Mouse (Mus musculus) heart, embryonic 16.5 days (tissue): Measurements from ENCODE around the gene Chst10. TPM values are rescaled to one million over a fixed set of nuclear protein-coding genes. Genes with fewer than 3 reads are reported as not detected.

Experiments
- ATAC-seq: fragments of 200-750 bp; cut with Nextera tagmentation; replicated peaks from 2 replicates; pipeline ENCODE4 v1.8.0; 2017; ENCODE audit warnings: moderate number of reproducible peaks; ENCODE audit not compliant: insufficient read depth, low FRiP score; ENCODE audit errors: extremely low read depth
- H3K27ac ChIP-seq: fragments of 300-500 bp; sonication (generic); 2 replicates; pipeline ENCODE4 v1.5.1; 2014; ENCODE audit warnings: mild to moderate bottlenecking, low read length, control low read depth, moderate library complexity
- H3K27me3 ChIP-seq: fragments of 300-500 bp; sonication (generic); 2 replicates; pipeline ENCODE4 v1.6.1; 2014; ENCODE audit warnings: low read length, mixed read lengths; ENCODE audit not compliant: control insufficient read depth, insufficient read depth
- H3K36me3 ChIP-seq: fragments of 300-500 bp; sonication (generic); 2 replicates; pipeline ENCODE4 v1.6.1; 2014; ENCODE audit not compliant: control insufficient read depth, insufficient read depth
- H3K4me1 ChIP-seq: fragments of 300-500 bp; sonication (generic); 2 replicates; pipeline ENCODE4 v1.6.1; 2014; ENCODE audit warnings: low read length, mixed read lengths; ENCODE audit not compliant: control insufficient read depth, insufficient read depth
- H3K4me2 ChIP-seq: fragments of 300-500 bp; sonication (generic); 2 replicates; pipeline ENCODE4 v1.6.1; 2014; ENCODE audit warnings: low read depth, mild to moderate bottlenecking, control low read depth, low read length
- H3K4me3 ChIP-seq: fragments of 300-500 bp; sonication (generic); 2 replicates; pipeline ENCODE4 v1.5.1; 2014; ENCODE audit warnings: mild to moderate bottlenecking, control low read depth, low read length
- H3K9ac ChIP-seq: fragments of 300-500 bp; sonication (generic); 2 replicates; pipeline ENCODE4 v1.6.1; 2014; ENCODE audit warnings: low read length, control low read depth
- H3K9me3 ChIP-seq: fragments of 300-500 bp; sonication (generic); replicated peaks from 2 replicates; pipeline ENCODE4 v1.6.1; 2016; ENCODE audit warnings: low read length; ENCODE audit not compliant: control insufficient read depth
- WGBS: fragments of 180-500 bp; shearing (Covaris S2); extraction: QIAGEN DNeasy Blood & Tissue Kit; methylation state at CpG from one replicate; pipeline ENCODE4 v1.1.7; 2014; 5-methylcytosine and 5-hydroxymethylcytosine counted together
- polyA plus RNA-seq: library from polyadenylated mRNA; unstranded; fragments of >200 nt; fragmentation: Nextera tagmentation; extraction: Ambion mirVana; gene quantifications from 2 replicates; pipeline ENCODE4 v1.2.1, GENCODE M21; 2015

The Chst10 gene
- polyA plus RNA-seq, 1 experiment from 2014 or later: 1.4 TPM

DNA sequence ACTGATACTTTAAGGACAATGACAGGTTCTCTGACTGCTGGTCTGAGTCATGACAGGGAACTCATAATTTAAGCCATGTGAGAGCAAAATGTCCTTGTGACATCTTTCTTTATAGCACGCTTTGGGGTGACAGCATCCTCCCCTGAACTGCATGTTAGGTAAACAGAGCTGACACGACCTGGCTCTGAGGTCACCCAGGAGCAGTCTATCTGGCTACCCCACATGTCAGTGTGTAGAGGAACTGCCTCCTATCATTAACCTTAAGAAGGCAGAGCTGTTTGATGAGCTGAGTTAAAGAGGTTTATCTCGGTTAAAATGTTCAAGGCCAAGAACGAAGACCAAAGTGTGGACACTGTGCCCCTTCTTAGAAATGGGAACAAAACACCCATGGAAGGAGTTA is 16.6 kb downstream of the Chst10 start:
- 0 out of 2 replicates have a peak, but pooled peaks cover 2% of the 10 kb centered on the region for H3K9me3 ChIP-seq
- no peak for ATAC-seq
- no peak overlapping the region for H3K9ac ChIP-seq
- no peak overlapping the region for H3K4me3 ChIP-seq
- no peaks in the 10 kb centered on the region for H3K4me1 ChIP-seq
- WGBS: 62% methylated on average over 4 of the region's 4 CpGs
- H3K36me3 ChIP-seq: no peaks in the 10 kb centered on the region
- H3K27ac ChIP-seq: no peak overlapping the region
- no peak overlapping the region for H3K4me2 ChIP-seq
- H3K27me3 ChIP-seq: no peaks in the 10 kb centered on the region

GRCm38 (mm10) chr1:38876671-38877382 is 21.1 kb downstream of the Chst10 start:
- H3K4me2 ChIP-seq: no peak overlapping the region
- no peak overlapping the region for H3K27ac ChIP-seq
- H3K36me3 ChIP-seq: no peaks in the 10 kb centered on the region
- no peak for ATAC-seq
- no peak overlapping the region for H3K9ac ChIP-seq
- no peaks in the 10 kb centered on the region for H3K27me3 ChIP-seq
- H3K4me3 ChIP-seq: no peak overlapping the region
- no peaks in the 10 kb centered on the region for H3K4me1 ChIP-seq
- WGBS: 43% methylated on average over 5 of the region's 5 CpGs
- 0 out of 2 replicates have a peak, but pooled peaks cover 2% of the 10 kb centered on the region for H3K9me3 ChIP-seq

GRCm38 (mm10) chr1:38873911-38874310 is 24.1 kb downstream of the Chst10 start:
- H3K4me3 ChIP-seq: no peak overlapping the region
- no peak for ATAC-seq
- no peak overlapping the region for H3K9ac ChIP-seq
- no peaks in the 10 kb centered on the region for H3K36me3 ChIP-seq
- WGBS: 62% methylated on average over 5 of the region's 5 CpGs
- H3K9me3 ChIP-seq: no peaks in the 10 kb centered on the region
- H3K27ac ChIP-seq: no peak overlapping the region
- no peak overlapping the region for H3K4me2 ChIP-seq
- no peaks in the 10 kb centered on the region for H3K4me1 ChIP-seq
- H3K27me3 ChIP-seq: no peaks in the 10 kb centered on the region

DNA sequence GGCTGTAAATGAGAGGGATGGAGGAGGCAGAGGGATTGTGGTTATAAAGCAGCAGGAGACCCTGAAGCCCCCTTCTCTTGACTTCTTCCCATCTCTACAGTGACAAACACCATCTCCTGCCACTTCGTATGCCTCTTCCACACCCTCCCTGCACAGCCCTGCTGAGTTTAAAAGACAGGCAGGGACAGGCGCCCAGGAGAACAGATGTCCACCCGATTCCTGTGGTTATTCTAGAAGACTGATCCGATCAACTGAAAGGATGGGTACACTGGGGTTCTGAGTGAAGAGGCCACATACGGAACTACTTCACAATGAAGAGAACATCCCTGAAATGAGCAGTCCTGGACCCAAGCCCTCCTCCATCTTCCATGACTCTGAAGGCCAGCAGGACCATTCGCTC is 26.1 kb downstream of the Chst10 start:
- H3K27me3 ChIP-seq: no peaks in the 10 kb centered on the region
- no peaks in the 10 kb centered on the region for H3K4me1 ChIP-seq
- no peak overlapping the region for H3K27ac ChIP-seq
- H3K36me3 ChIP-seq: no peaks in the 10 kb centered on the region
- ATAC-seq: no peak
- H3K9ac ChIP-seq: no peak overlapping the region
- H3K4me3 ChIP-seq: no peak overlapping the region
- 83% methylated on average over 6 of the region's 6 CpGs for WGBS
- no peak overlapping the region for H3K4me2 ChIP-seq
- H3K9me3 ChIP-seq: no peaks in the 10 kb centered on the region

GRCm38 (mm10) chr1:38869398-38870195 is 28.4 kb downstream of the Chst10 start:
- Histone ChIP-seq H3K9me3 (no peaks in the 10 kb centered on the region), H3K9ac (no peak overlapping the region), H3K27ac (no peak overlapping the region), H3K27me3 (no peaks in the 10 kb centered on the region), H3K36me3 (no peaks in the 10 kb centered on the region), H3K4me1 (no peaks in the 10 kb centered on the region), H3K4me2 (no peak overlapping the region), H3K4me3 (no peak overlapping the region)
- 57% methylated on average over 13 of the region's 13 CpGs for WGBS
- no peak for ATAC-seq

- no peaks in the 10 kb centered on the region for H3K36me3 ChIP-seq
- no peak for ATAC-seq
- no peak overlapping the region for H3K4me3 ChIP-seq
- H3K9ac ChIP-seq: no peak overlapping the region
- H3K27ac ChIP-seq: no peak overlapping the region
- no peaks in the 10 kb centered on the region for H3K9me3 ChIP-seq
- no peak overlapping the region for H3K4me2 ChIP-seq
- WGBS: 83% methylated on average over 5 of the region's 5 CpGs
- no peaks in the 10 kb centered on the region for H3K4me1 ChIP-seq
- H3K27me3 ChIP-seq: no peaks in the 10 kb centered on the region
Measured at GRCm38 (mm10) chr1:38866242-38866641, 31.7 kb downstream of the Chst10 start.

GRCm38 (mm10) chr1:38864341-38864740 is 33.6 kb downstream of the Chst10 start:
- Histone ChIP-seq H3K4me2 (no peak overlapping the region), H3K27ac (no peak overlapping the region), H3K9ac (no peak overlapping the region), H3K4me3 (no peak overlapping the region), H3K36me3 (no peaks in the 10 kb centered on the region), H3K27me3 (no peaks in the 10 kb centered on the region), H3K9me3 (no peaks in the 10 kb centered on the region), H3K4me1 (no peaks in the 10 kb centered on the region)
- 66% methylated on average over 9 of the region's 9 CpGs for WGBS
- ATAC-seq: no peak

DNA sequence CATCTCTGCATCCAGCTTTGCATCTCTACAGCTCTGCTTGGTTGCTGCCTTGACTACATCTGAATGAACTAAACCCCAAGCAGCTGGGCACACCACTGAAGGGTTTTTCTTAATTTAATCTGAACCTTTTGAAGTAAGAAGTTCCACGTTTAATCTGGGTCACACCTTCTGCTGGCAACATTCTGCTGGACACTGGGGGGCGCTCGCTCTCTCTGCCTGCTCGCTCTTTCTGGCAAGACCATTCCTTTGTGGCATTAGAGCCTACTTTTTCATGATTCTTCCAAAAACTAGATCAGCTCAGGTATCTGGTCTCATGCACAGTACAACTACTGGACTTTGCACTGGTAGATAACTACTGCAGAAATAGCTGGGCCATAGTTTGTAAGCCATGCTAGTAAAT is 35.7 kb downstream of the Chst10 start:
- Histone ChIP-seq H3K4me2 (no peak overlapping the region), H3K36me3 (no peaks in the 10 kb centered on the region), H3K4me3 (no peak overlapping the region), H3K4me1 (no peaks in the 10 kb centered on the region), H3K9me3 (no peaks in the 10 kb centered on the region), H3K9ac (no peak overlapping the region), H3K27me3 (no peaks in the 10 kb centered on the region), H3K27ac (no peak overlapping the region)
- WGBS: 10% methylated on average over 4 of the region's 4 CpGs
- no peak for ATAC-seq

GRCm38 (mm10) chr1:38860867-38861524 is 37.0 kb downstream of the Chst10 start:
- no peak overlapping the region for H3K4me3 ChIP-seq
- H3K27ac ChIP-seq: no peak overlapping the region
- H3K9me3 ChIP-seq: no peaks in the 10 kb centered on the region
- no peaks in the 10 kb centered on the region for H3K27me3 ChIP-seq
- no peaks in the 10 kb centered on the region for H3K4me1 ChIP-seq
- no peaks in the 10 kb centered on the region for H3K36me3 ChIP-seq
- 74% methylated on average over 9 of the region's 9 CpGs for WGBS
- ATAC-seq: no peak
- H3K4me2 ChIP-seq: no peak overlapping the region
- no peak overlapping the region for H3K9ac ChIP-seq
